ENCODE assay signal across 9 mouse cellular contexts in the genomic region with DNA sequence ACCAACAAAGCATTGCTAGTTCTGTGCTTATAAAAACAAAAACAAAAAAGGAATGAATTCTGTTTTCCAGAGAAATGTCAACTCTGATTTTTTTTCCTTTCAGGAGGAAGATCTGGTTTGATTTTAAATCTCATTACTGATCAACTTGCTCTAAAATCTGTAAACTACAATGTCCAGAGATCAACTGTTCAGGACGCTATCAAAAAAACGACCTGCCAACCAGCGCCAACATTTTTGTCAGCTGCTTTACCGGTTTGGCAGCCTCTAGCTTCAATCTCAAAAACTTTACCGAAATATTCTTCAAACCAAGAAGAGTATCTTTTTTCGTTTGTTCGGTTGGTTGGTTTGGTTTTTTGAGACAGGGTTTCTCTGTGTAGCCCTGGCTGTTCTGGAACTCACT. TPM values are rescaled to one million over a fixed set of nuclear protein-coding genes. Genes with fewer than 3 reads are reported as not detected.
A peak's percentile ranks its signal among the peaks of the same experiment; 100 is the strongest.
DNase-seq lines count a peak whose midpoint lies in the region; ATAC-seq and TF ChIP-seq lines count a peak whose summit lies in the region.
"Had no signal": no experiment of that assay in that cellular context is flagged by ENCODE, and none has a peak within 500 bp of the region (broad histone marks: within the 10 kb centered on the region; RNA-seq: fewer than 3 reads in every experiment).

No protein-coding gene starts in this region.

- H3K4me2 ChIP-seq in lung, embryonic 16.5 days (ENCODE audit: low read depth, low read length) = peak overlapping the region; percentile 72
- H3K4me2 ChIP-seq in neural tube, embryonic 15.5 days = peak overlapping the region; percentile 84

- H3K27ac ChIP-seq in gastrocnemius, adult 2 months = peak overlapping the region; percentile 93
- no peak overlapping the region for H3K27ac ChIP-seq in lung, embryonic 16.5 days (ENCODE audit: low read length)
- no peak overlapping the region for H3K27ac ChIP-seq in neural tube, embryonic 15.5 days (replicated peaks)

- no peak for DNase-seq in gastrocnemius, adult 2 months
- no peak for DNase-seq in gastrocnemius, postnatal 25 days
- no peak for DNase-seq in lung, postnatal 10 days
- DNase-seq in kidney, postnatal 36 days = peak; percentile 31
- no peak for DNase-seq in urinary bladder, adult 18-20 months (ENCODE audit: low spot score in 2 of 2)
- DNase-seq in cerebellum, postnatal 25 days = no peak

- peak overlapping the region; percentile 96 for H3K4me3 ChIP-seq in gastrocnemius, adult 2 months
- peak overlapping the region; percentile 94 for H3K4me3 ChIP-seq in lung, embryonic 16.5 days (ENCODE audit: low read length)
- H3K4me3 ChIP-seq in neural tube, embryonic 15.5 days (replicated peaks) = peak overlapping the region; percentile 95; the same call in 1 of the 2 replicates

- no peaks in the 10 kb centered on the region for H3K36me3 ChIP-seq in lung, embryonic 16.5 days (ENCODE audit: control insufficient read depth, insufficient read depth, low read length)
- no peaks in the 10 kb centered on the region for H3K36me3 ChIP-seq in neural tube, embryonic 15.5 days

- H3K9me3 ChIP-seq in lung, embryonic 16.5 days (ENCODE audit: control insufficient read depth, low read length) = no peaks in the 10 kb centered on the region
- H3K9me3 ChIP-seq in neural tube, embryonic 15.5 days (replicated peaks) = no peaks in the 10 kb centered on the region

- 57% methylated on average over 7 of the region's 7 CpGs for WGBS in lung, embryonic 16.5 days
- 87% methylated on average over 7 of the region's 7 CpGs for WGBS in neural tube, embryonic 15.5 days

- TF ChIP-seq CTCF in gastrocnemius, adult 2 months (IDR thresholded peaks at IDR 0.05) = no peak

- no peaks in the 10 kb centered on the region for H3K27me3 ChIP-seq in lung, embryonic 16.5 days (ENCODE audit: control insufficient read depth, insufficient read depth, low read depth, low read length)
- H3K27me3 ChIP-seq in neural tube, embryonic 15.5 days (replicated peaks) = no peaks in the 10 kb centered on the region

- ATAC-seq in lung, embryonic 16.5 days (ENCODE audit: low read depth) = no peak
- ATAC-seq in neural tube, embryonic 15.5 days (ENCODE audit: low FRiP score) = no peak

- no peak overlapping the region for H3K9ac ChIP-seq in lung, embryonic 16.5 days (ENCODE audit: low read length)
- H3K9ac ChIP-seq in neural tube, embryonic 15.5 days (replicated peaks) = 0 out of 2 replicates have a peak overlapping the region, but pooled peaks have one; percentile 17

- H3K4me1 ChIP-seq in lung, embryonic 16.5 days (replicated peaks; ENCODE audit: control insufficient read depth, insufficient read depth, low read length) = peaks cover 20% of the 10 kb centered on the region
- H3K4me1 ChIP-seq in neural tube, embryonic 15.5 days = peaks cover 38% of the 10 kb centered on the region

- intact Hi-C loops in gastrocnemius, adult 2 months (cut with DNase I) = no loop called here

RNA-seq across cellular contexts. Expression of a gene that starts 2.3 kb away (rescaled TPM):
- 10 to 100 TPM; 67.2 to 73.7 TPM for total RNA-seq in gastrocnemius, adult 2 months (2021)
- total RNA-seq in gastrocnemius, postnatal 25 days (2021) = 10 to 100 TPM; 53.5 to 56.8 TPM
- 12.2 and 12.3 TPM in 2 replicates for polyA plus RNA-seq in lung, embryonic 16.5 days (2015; fragmentation: Nextera tagmentation; extraction: Ambion mirVana)
- 8.6 and 10.2 TPM in 2 replicates for polyA plus RNA-seq in neural tube, embryonic 15.5 days (2015; fragmentation: Nextera tagmentation; extraction: Ambion mirVana)

RNA-seq across cellular contexts. Expression of a gene that starts 20.1 kb away (rescaled TPM):
- 1 to 10 TPM; 6.4 to 8.6 TPM for total RNA-seq in gastrocnemius, adult 2 months (2021)
- total RNA-seq in gastrocnemius, postnatal 25 days (2021) = 1 to 10 TPM; 2.8 to 5.0 TPM
- 23.4 and 26.3 TPM in 2 replicates for polyA plus RNA-seq in lung, embryonic 16.5 days (2015; fragmentation: Nextera tagmentation; extraction: Ambion mirVana)
- polyA plus RNA-seq in neural tube, embryonic 15.5 days (2015; fragmentation: Nextera tagmentation; extraction: Ambion mirVana) = 18.5 and 20.6 TPM in 2 replicates

RNA-seq across cellular contexts. Expression of a gene that starts 20.2 kb away (rescaled TPM):
- total RNA-seq in gastrocnemius, adult 2 months (2021) = 1 to 10 TPM; 7.1 to 8.8 TPM
- total RNA-seq in gastrocnemius, postnatal 25 days (2021) = 10 to 100 TPM in 1 of 2 experiments, 1 to 10 TPM in 1; 7.0 to 11.5 TPM
- polyA plus RNA-seq in lung, embryonic 16.5 days (2015; fragmentation: Nextera tagmentation; extraction: Ambion mirVana) = 21.0 and 21.8 TPM in 2 replicates
- polyA plus RNA-seq in neural tube, embryonic 15.5 days (2015; fragmentation: Nextera tagmentation; extraction: Ambion mirVana) = 21.9 and 24.6 TPM in 2 replicates

RNA-seq across cellular contexts. Expression of a gene that starts 20.3 kb away (rescaled TPM):
- total RNA-seq in gastrocnemius, adult 2 months (2021) = under 1 TPM; 0.46 to 0.47 TPM
- under 1 TPM; 0.29 to 0.43 TPM for total RNA-seq in gastrocnemius, postnatal 25 days (2021)
- 0.15 and 0.52 TPM in 2 replicates for polyA plus RNA-seq in lung, embryonic 16.5 days (2015; fragmentation: Nextera tagmentation; extraction: Ambion mirVana)
- 0.10 TPM in 1 of 2 replicates, not detected in the other for polyA plus RNA-seq in neural tube, embryonic 15.5 days (2015; fragmentation: Nextera tagmentation; extraction: Ambion mirVana)
- total RNA-seq: adrenal gland, postnatal 4 days had no signal

RNA-seq across cellular contexts. Expression of a gene that starts 43.3 kb away (rescaled TPM):
- total RNA-seq in gastrocnemius, adult 2 months (2021) = under 1 TPM; 0.23 to 0.73 TPM
- total RNA-seq in gastrocnemius, postnatal 25 days (2021) = under 1 TPM; 0.56 to 0.70 TPM
- 0.45 TPM in 1 of 2 replicates, not detected in the other for polyA plus RNA-seq in lung, embryonic 16.5 days (2015; fragmentation: Nextera tagmentation; extraction: Ambion mirVana)
- polyA plus RNA-seq in neural tube, embryonic 15.5 days (2015; fragmentation: Nextera tagmentation; extraction: Ambion mirVana) = 0.26 and 0.33 TPM in 2 replicates

Comparison
In these comparisons a context has a peak if more than half of its experiments do, and no peak if none do; other contexts are left out.
1. DNase-seq: peak in kidney, postnatal 36 days (2 of 2); none in gastrocnemius, adult 2 months (single experiment), gastrocnemius, postnatal 25 days (single experiment), lung, postnatal 10 days (single experiment), urinary bladder, adult 18-20 months (0 of 2) and cerebellum, postnatal 25 days (0 of 2).
2. Peak in every context shown above with its lines, with median percentiles within 50 percentile points of each other: H3K4me3 ChIP-seq.